Mouse (Mus musculus) heart, postnatal 0 days (tissue): ENCODE data around the gene Zmynd11.

Experiments used
- CTCF ChIP-seq: IDR thresholded peaks from 2 replicates; pipeline ENCODE4 v1.5.1; 2016; ENCODE audit warnings: antibody characterized with exemption, control low read depth, low read depth
- EP300 ChIP-seq: IDR thresholded peaks from 2 replicates; pipeline ENCODE4 v1.6.1; 2016; ENCODE audit warnings: antibody characterized with exemption, low read depth

DNA sequence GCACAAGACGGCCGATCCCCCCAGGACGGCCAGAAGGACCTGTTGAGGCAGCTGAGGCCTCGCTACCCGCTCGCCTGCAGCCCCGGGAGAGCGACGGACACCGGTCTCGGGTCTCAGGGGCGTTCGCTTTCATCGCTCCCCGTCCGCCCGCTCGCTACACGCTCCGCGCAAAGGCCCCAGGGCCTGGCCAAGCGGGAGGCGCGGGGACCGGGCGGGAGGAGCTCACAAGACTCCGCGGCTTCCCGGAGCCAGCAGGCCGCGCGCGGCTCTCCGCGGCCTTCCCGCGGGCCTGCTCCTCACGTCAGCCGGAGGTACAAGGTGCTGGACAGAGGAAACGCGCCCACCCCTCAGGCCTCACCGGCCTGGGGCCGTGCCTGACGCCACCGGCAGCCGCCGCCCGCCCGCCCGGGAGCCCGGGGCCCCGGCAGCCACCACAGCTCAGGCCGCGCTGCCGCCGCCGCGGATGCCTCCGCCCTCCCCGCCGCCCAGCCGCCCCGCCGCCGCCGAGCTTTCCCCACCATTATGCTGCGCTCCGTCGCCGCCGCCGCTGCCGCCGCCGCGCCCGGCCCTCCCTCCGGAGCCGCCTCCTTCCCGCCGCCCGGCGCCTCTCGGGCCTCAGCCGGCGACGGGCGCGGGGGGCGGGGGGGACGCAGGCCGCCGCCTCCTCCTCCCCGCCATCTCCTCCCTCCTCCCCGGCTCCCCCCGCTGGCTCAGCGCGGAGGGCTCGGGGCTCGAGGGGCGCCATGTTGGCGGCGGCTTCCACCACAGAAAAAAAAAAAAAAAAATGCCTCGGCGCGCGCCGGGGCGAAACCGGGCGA is 1.1 kb downstream of the Zmynd11 start:
- TF ChIP-seq EP300 = no peak
- no peak for TF ChIP-seq CTCF
